Mouse (Mus musculus) limb, embryonic 11.5 days (tissue): ENCODE data around the gene Plekhb1. TPM values are rescaled to one million over a fixed set of nuclear protein-coding genes. Genes with fewer than 3 reads are reported as not detected.

Source experiments
- ATAC-seq: fragments of 200-750 bp; cut with Nextera tagmentation; 2 replicates; pipeline ENCODE4 v1.8.0; 2017; ENCODE audit warnings: low read depth; ENCODE audit not compliant: insufficient number of reproducible peaks, low FRiP score, low TSS enrichment
- DNase-seq: peaks from one replicate; pipeline ENCODE4 v3.0.0-alpha.2; 2015; ENCODE audit warnings: low spot score
- H3K27ac ChIP-seq: fragments of 300-500 bp; sonication (generic); replicated peaks from 2 replicates; pipeline ENCODE4 v1.5.1; 2014; ENCODE audit warnings: low read depth, mild to moderate bottlenecking, low read length
- H3K27me3 ChIP-seq: fragments of 300-500 bp; sonication (generic); 2 replicates; pipeline ENCODE4 v1.6.1; 2014; ENCODE audit warnings: mild to moderate bottlenecking, low read length, mixed read lengths; ENCODE audit not compliant: control insufficient read depth, insufficient read depth
- H3K36me3 ChIP-seq: fragments of 300-500 bp; sonication (generic); 2 replicates; pipeline ENCODE4 v1.6.1; 2014; ENCODE audit warnings: mild to moderate bottlenecking, low read length, moderate library complexity, mixed read lengths; ENCODE audit not compliant: control insufficient read depth, insufficient read depth
- H3K4me1 ChIP-seq: fragments of 300-500 bp; sonication (generic); 2 replicates; pipeline ENCODE4 v1.6.1; 2014; ENCODE audit warnings: low read length, mixed read lengths; ENCODE audit not compliant: control insufficient read depth, insufficient read depth
- H3K4me2 ChIP-seq: fragments of 300-500 bp; sonication (generic); 2 replicates; pipeline ENCODE4 v1.6.1; 2014; ENCODE audit warnings: low read depth, mild to moderate bottlenecking, moderate library complexity; ENCODE audit not compliant: severe bottlenecking
- H3K4me3 ChIP-seq: fragments of 300-500 bp; sonication (generic); 2 replicates; pipeline ENCODE4 v1.5.1; 2014; ENCODE audit warnings: low read depth, low read length
- H3K9ac ChIP-seq: fragments of 300-500 bp; sonication (generic); 2 replicates; pipeline ENCODE4 v1.6.1; 2014; ENCODE audit warnings: mild to moderate bottlenecking, low read length
- H3K9me3 ChIP-seq: fragments of 300-500 bp; sonication (generic); 2 replicates; pipeline ENCODE4 v1.6.1; 2016; ENCODE audit warnings: low read length; ENCODE audit not compliant: control insufficient read depth
- WGBS: fragments of 180-500 bp; shearing (Covaris S2); extraction: QIAGEN DNeasy Blood & Tissue Kit; methylation state at CpG from one replicate; pipeline ENCODE4 v1.1.7; 2014; 5-methylcytosine and 5-hydroxymethylcytosine counted together
- polyA plus RNA-seq: library from polyadenylated mRNA; unstranded; fragments of >200 nt; fragmentation: Nextera tagmentation; extraction: Ambion mirVana; gene quantifications from 2 replicates; pipeline ENCODE4 v1.2.1, GENCODE M21; 2014

Gene Plekhb1
- polyA plus RNA-seq, 1 experiment from 2014 or later = 1.6 TPM

DNA sequence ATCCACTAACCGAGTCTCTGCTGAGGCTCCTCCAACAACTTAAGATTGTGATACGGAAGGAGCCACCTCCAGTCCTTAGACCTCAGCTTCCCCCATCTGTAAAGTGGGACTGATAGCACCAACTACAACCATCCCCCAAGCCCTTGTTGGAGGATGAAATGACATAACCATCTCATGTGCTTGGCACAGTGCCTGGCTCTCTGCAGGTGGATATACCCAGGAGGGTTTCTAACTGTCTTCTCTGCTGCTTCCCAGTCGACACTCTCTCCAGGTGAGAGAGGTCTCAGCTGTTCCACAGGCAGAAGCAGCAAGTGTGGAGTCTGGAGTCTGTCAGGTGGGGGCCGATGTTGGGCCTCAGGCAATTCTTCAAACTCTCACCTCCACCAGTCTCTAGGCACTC, 11.2 kb downstream of the Plekhb1 start:
- Histone ChIP-seq H3K4me1 (no peaks in the 10 kb centered on the region), H3K9ac (no peak overlapping the region), H3K4me2 (no peak overlapping the region), H3K27me3 (no peaks in the 10 kb centered on the region), H3K27ac (no peak overlapping the region), H3K36me3 (no peaks in the 10 kb centered on the region), H3K4me3 (no peak overlapping the region), H3K9me3 (no peaks in the 10 kb centered on the region)
- ATAC-seq (no peak), DNase-seq (peak; percentile 19)
- 73% methylated on average over 4 of the region's 4 CpGs for WGBS

DNA sequence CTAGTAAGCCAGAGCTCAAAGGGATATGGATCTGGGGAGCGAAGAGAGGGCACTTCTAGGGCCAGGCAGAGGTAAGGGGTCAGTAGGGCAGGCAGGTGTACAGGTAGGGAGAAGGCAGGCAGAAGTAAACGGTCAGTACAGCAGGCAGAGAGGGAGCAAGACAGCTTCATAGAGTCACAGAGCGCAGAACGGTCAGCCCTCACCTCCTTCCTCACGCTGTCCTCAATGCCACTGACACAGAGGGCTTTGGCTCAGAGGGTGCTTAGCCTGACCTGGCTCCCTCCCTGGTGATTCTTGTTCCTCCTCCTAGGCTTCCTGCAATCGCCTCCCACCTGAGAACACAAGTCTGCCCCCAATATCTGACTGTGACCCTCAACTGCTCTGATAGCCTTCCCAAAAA, 11.8 kb downstream of the Plekhb1 start:
- 79% methylated on average over 6 of the region's 6 CpGs for WGBS
- Histone ChIP-seq H3K9ac (no peak overlapping the region), H3K4me3 (no peak overlapping the region), H3K4me1 (no peaks in the 10 kb centered on the region), H3K27ac (no peak overlapping the region), H3K36me3 (no peaks in the 10 kb centered on the region), H3K27me3 (no peaks in the 10 kb centered on the region), H3K9me3 (no peaks in the 10 kb centered on the region), H3K4me2 (no peak overlapping the region)
- no peak for ATAC-seq
- DNase-seq = peak; percentile 14

DNA sequence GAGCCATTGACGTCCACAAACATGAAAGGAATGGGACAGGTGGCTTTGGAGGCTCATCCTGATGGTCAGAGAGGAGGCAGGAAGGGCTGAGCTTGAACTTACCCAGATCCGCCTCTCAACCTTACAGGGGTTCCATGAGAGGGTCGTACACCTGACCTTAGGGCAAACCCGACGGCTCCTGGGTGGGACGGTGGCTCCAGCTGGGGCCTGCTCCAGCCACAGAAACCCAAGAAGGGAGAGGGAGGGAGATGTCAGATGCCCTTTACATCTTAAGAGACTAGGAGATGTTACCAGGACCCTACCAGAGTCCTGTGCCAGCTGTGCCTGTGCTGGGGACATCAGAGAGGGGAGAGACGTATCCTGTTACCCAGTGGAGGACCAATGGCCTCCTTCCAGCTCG, 12.4 kb downstream of the Plekhb1 start:
- Histone ChIP-seq H3K9ac (no peak overlapping the region), H3K27me3 (no peaks in the 10 kb centered on the region), H3K27ac (no peak overlapping the region), H3K36me3 (no peaks in the 10 kb centered on the region; the same call in 1 of the 2 replicates), H3K4me2 (no peak overlapping the region), H3K4me1 (no peaks in the 10 kb centered on the region), H3K9me3 (no peaks in the 10 kb centered on the region), H3K4me3 (no peak overlapping the region)
- ATAC-seq (no peak), DNase-seq (peak; percentile 19)
- 73% methylated on average over 8 of the region's 8 CpGs for WGBS

GRCm38 (mm10) chr7:100649095-100649494, 13.1 kb downstream of the Plekhb1 start:
- no peaks in the 10 kb centered on the region for H3K4me1 ChIP-seq
- no peak for ATAC-seq
- no peaks in the 10 kb centered on the region; the same call in 1 of the 2 replicates for H3K36me3 ChIP-seq

GRCm38 (mm10) chr7:100645147-100645546, 17.1 kb downstream of the Plekhb1 start:
- no peaks in the 10 kb centered on the region; the same call in 1 of the 2 replicates for H3K36me3 ChIP-seq
- no peaks in the 10 kb centered on the region for H3K9me3 ChIP-seq
- no peaks in the 10 kb centered on the region for H3K27me3 ChIP-seq
- 34% methylated on average over 3 of the region's 3 CpGs for WGBS
- no peak overlapping the region for H3K9ac ChIP-seq
- peak; percentile 77 for DNase-seq
- H3K4me2 ChIP-seq = no peak overlapping the region
- no peak overlapping the region for H3K27ac ChIP-seq
- no peak overlapping the region for H3K4me3 ChIP-seq
- ATAC-seq = no peak
- H3K4me1 ChIP-seq = no peaks in the 10 kb centered on the region

More at GRCm38 (mm10) chr7:100649095-100649494, 13.1 kb downstream of the Plekhb1 start:
- DNase-seq = peak; percentile 18
- H3K27me3 ChIP-seq = no peaks in the 10 kb centered on the region
- no peak overlapping the region for H3K27ac ChIP-seq
- no peaks in the 10 kb centered on the region for H3K9me3 ChIP-seq
- no peak overlapping the region for H3K9ac ChIP-seq
- WGBS = 83% methylated on average over 4 of the region's 4 CpGs
- H3K4me2 ChIP-seq = no peak overlapping the region
- no peak overlapping the region for H3K4me3 ChIP-seq

- H3K9ac ChIP-seq = no peak overlapping the region
- no peak overlapping the region for H3K4me3 ChIP-seq
- H3K27me3 ChIP-seq = no peaks in the 10 kb centered on the region
- no peak overlapping the region for H3K27ac ChIP-seq
- WGBS = 87% methylated on average over 4 of the region's 4 CpGs
- H3K36me3 ChIP-seq = no peaks in the 10 kb centered on the region; the same call in 1 of the 2 replicates
- ATAC-seq (no peak), DNase-seq (peak; percentile 7)
- H3K4me2 ChIP-seq = no peak overlapping the region
- H3K4me1 ChIP-seq = no peaks in the 10 kb centered on the region
- H3K9me3 ChIP-seq = no peaks in the 10 kb centered on the region
These were observed 19.8 kb downstream of the Plekhb1 start for GRCm38 (mm10) chr7:100642413-100642812.

DNA sequence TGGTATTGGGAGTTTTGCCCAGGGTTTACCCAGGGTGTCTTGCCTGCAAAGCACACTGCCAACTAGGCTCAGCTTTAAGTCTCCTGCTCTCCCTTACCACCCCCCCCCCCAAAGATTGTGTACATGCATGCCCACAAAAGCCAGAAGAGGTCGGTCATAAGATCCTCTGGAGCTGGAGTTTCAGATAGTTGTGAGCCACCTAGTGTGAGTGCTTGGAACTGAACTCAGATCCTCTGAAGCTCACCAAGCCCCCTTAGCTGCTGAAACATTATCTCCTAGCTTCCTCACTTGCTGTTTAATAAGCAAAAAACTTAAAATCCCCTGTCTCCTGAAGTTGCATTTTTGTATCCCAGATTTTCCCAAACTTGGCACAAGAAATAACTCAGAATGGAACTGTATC, 24.6 kb downstream of the Plekhb1 start:
- no peak for DNase-seq
- Histone ChIP-seq H3K36me3 (no peaks in the 10 kb centered on the region), H3K9ac (no peak overlapping the region), H3K4me3 (no peak overlapping the region), H3K9me3 (no peaks in the 10 kb centered on the region), H3K4me1 (no peaks in the 10 kb centered on the region), H3K4me2 (no peak overlapping the region), H3K27me3 (no peaks in the 10 kb centered on the region), H3K27ac (no peak overlapping the region)
- no peak for ATAC-seq
- WGBS = 13% methylated on average over 1 of the region's 1 CpGs

GRCm38 (mm10) chr7:100624538-100624937, 37.7 kb downstream of the Plekhb1 start:
- H3K27me3 ChIP-seq = no peaks in the 10 kb centered on the region
- H3K4me2 ChIP-seq = no peak overlapping the region
- DNase-seq = no peak
- H3K27ac ChIP-seq = no peak overlapping the region
- no peak overlapping the region for H3K4me3 ChIP-seq
- no peak overlapping the region for H3K9ac ChIP-seq
- WGBS = 90% methylated on average over 3 of the region's 3 CpGs
- no peaks in the 10 kb centered on the region for H3K36me3 ChIP-seq
- H3K4me1 ChIP-seq = no peaks in the 10 kb centered on the region
- no peaks in the 10 kb centered on the region for H3K9me3 ChIP-seq
- ATAC-seq = no peak

- ATAC-seq = no peak
- Histone ChIP-seq H3K36me3 (no peaks in the 10 kb centered on the region), H3K9me3 (no peaks in the 10 kb centered on the region)
These were observed 39.9 kb downstream of the Plekhb1 start for GRCm38 (mm10) chr7:100622277-100622676.

More at GRCm38 (mm10) chr7:100622277-100622676, 39.9 kb downstream of the Plekhb1 start:
- WGBS = 84% methylated on average over 2 of the region's 2 CpGs
- Histone ChIP-seq H3K9ac (no peak overlapping the region), H3K27ac (no peak overlapping the region), H3K4me2 (no peak overlapping the region), H3K27me3 (no peaks in the 10 kb centered on the region), H3K4me3 (no peak overlapping the region), H3K4me1 (no peaks in the 10 kb centered on the region)
- no peak for DNase-seq
